Mouse (Mus musculus): ENCODE measurements around the gene Lrrc8d.

DNA sequence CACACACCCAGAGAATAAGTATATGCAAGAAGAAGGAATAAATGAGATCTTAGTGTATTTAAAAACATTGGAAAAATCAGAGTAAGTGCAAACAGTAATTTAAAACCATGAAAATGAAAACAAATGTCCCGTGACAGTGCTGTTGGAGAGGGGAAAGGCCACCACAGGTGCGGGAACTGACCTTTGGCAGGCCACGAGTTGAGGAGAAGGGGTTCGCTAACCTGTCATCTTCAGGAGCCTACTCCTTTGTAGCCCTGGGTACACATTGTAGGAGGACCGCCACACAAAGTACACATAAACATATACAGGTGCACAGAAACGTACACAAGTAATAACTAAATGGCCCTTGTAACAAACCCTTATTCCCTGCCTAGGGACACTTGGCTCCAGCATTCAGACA lies 55.7 kb downstream of the Lrrc8d start:
- TF ChIP-seq TCF12 (IDR thresholded peaks at IDR 0.05; ENCODE audit: insufficient read depth, poor library complexity, severe bottlenecking) (no peak), POLR2A (IDR thresholded peaks at IDR 0.05; ENCODE audit: insufficient read length, low read depth) (no peak)

Data from myocyte (in vitro differentiated cells).